Mouse (Mus musculus) left cerebral cortex, adult 11 months (tissue): ENCODE data around the gene Pramel5.
"Not testable (repeated sequence)": the region's sequence is repeated elsewhere in the genome, so short reads cannot be mapped to it uniquely, and the experiment has no call there.

Experiments
- DNase-seq: peaks from one replicate; pipeline ENCODE4 v3.0.0; 2022; ENCODE audit warnings: low spot score

Gene Pramel5

GRCm38 (mm10) chr4:144280388-144280787 is at the start of gene Pramel5:
Pramel5 (minus strand) TSS chr4:144280488.
- DNase-seq: not testable (repeated sequence)

GRCm38 (mm10) chr4:144329949-144330348 is 49.7 kb upstream of the Pramel5 start, which contains the start of gene Gm13128:
Gm13128 (plus strand) TSS chr4:144330249.
- not testable (repeated sequence) for DNase-seq

- DNase-seq: not testable (repeated sequence)
Measured at GRCm38 (mm10) chr4:144312666-144313460, 32.6 kb upstream of the Pramel5 start.

- not testable (repeated sequence) for DNase-seq
Measured at GRCm38 (mm10) chr4:144299414-144299813, 19.1 kb upstream of the Pramel5 start.

GRCm38 (mm10) chr4:144254768-144255167 is 25.5 kb downstream of the Pramel5 start:
- DNase-seq: not testable (repeated sequence)
